Mouse (Mus musculus) kidney, embryonic 14.5 days (tissue): Measurements from ENCODE around the gene Myef2. TPM values are rescaled to one million over a fixed set of nuclear protein-coding genes. Genes with fewer than 3 reads are reported as not detected.

Experiments used
- polyA plus RNA-seq: library from polyadenylated mRNA; unstranded; fragments of >200 nt; fragmentation: Nextera tagmentation; extraction: Ambion mirVana; gene quantifications from 2 replicates; pipeline ENCODE4 v1.2.1, GENCODE M21; 2014

Gene Myef2
- polyA plus RNA-seq, 1 experiment from 2014 or later = 142 TPM

Other genes with a start within 250 kb of the Myef2 start
- 3.9 and 7.4 TPM in 2 replicates for gene Slc24a5, start 55.5 kb downstream of the Myef2 start, polyA plus RNA-seq
- not detected in 2 replicates for gene Ctxn2, start 13.0 kb upstream of the Myef2 start, polyA plus RNA-seq
- gene Slc12a1, start 28.8 kb upstream of the Myef2 start, polyA plus RNA-seq = 8.0 and 21.4 TPM in 2 replicates
- gene Dut, start 123.5 kb upstream of the Myef2 start, polyA plus RNA-seq = 217 and 261 TPM in 2 replicates